Mouse (Mus musculus): ENCODE measurements around the gene Dnttip1.

GRCm38 (mm10) chr2:164787032-164787431 is 41.2 kb downstream of the Dnttip1 start:
- TF ChIP-seq CTCF (IDR thresholded peaks at IDR 0.05; ENCODE audit: low read depth) (no peak), EP300 (IDR thresholded peaks at IDR 0.05; ENCODE audit: low read depth) (no peak)

All from liver, embryonic 14.5 days (tissue).